Mouse (Mus musculus) left cerebral cortex, postnatal 4 days (tissue): ENCODE results near the gene Vgll1. TPM values are rescaled to one million over a fixed set of nuclear protein-coding genes. Genes with fewer than 3 reads are reported as not detected.

ENCODE experiments used
- DNase-seq: peaks from one replicate; pipeline ENCODE4 v3.0.0-alpha.2; 2022
- intact Hi-C: fragments of 180-260 bp; cut with DNase I; formaldehyde crosslinking; loops from one replicate; pipeline ENCODE4 v1.15.1; 2025
- total RNA-seq, 2 experiments: library from RNA; stranded (reverse); gene quantifications; 2 replicates each; pipeline ENCODE4 v1.2.3; 2021

Vgll1 gene
- total RNA-seq = not detected

- intact Hi-C loops = no loop called here
- no peak for DNase-seq
Observed at GRCm38 (mm10) chrX:57087806-57088205, at the start of gene Vgll1. Vgll1 (plus strand) TSS chrX:57088106.

GRCm38 (mm10) chrX:57042774-57043173 lies 45.1 kb upstream of the Vgll1 start, which contains the start of gene Brs3:
Brs3 (plus strand) TSS chrX:57043074.
- no peak for DNase-seq
- intact Hi-C loops = no loop called here

GRCm38 (mm10) chrX:57043869-57044268 lies 44.0 kb upstream of the Vgll1 start:
- intact Hi-C loops = no loop called here
- no peak for DNase-seq

- intact Hi-C loops = no loop called here
- no peak for DNase-seq
Observed at GRCm38 (mm10) chrX:57052848-57053173, 35.1 kb upstream of the Vgll1 start.

- peak; percentile 80 for DNase-seq
- intact Hi-C loops = no loop called here
Observed at GRCm38 (mm10) chrX:57053174-57053992, 34.5 kb upstream of the Vgll1 start, which contains the start of gene Htatsf1. Htatsf1 (plus strand) TSS chrX:57053583.

GRCm38 (mm10) chrX:57053993-57054385 lies 33.9 kb upstream of the Vgll1 start:
- intact Hi-C loops = no loop called here
- DNase-seq = no peak

- DNase-seq = no peak
- intact Hi-C loops = no loop called here
Observed at GRCm38 (mm10) chrX:57081496-57081895, 6.4 kb upstream of the Vgll1 start.

- intact Hi-C loops = no loop called here
- DNase-seq = no peak
Observed at GRCm38 (mm10) chrX:57103415-57103814, 15.5 kb downstream of the Vgll1 start.

GRCm38 (mm10) chrX:57106956-57107355 lies 19.1 kb downstream of the Vgll1 start:
- intact Hi-C loops = no loop called here
- no peak for DNase-seq

GRCm38 (mm10) chrX:57118143-57118542 lies 30.2 kb downstream of the Vgll1 start:
- DNase-seq = no peak
- intact Hi-C loops = no loop called here

- DNase-seq = no peak
- intact Hi-C loops = no loop called here
Observed at GRCm38 (mm10) chrX:57120768-57121167, 32.9 kb downstream of the Vgll1 start.

- intact Hi-C loops = no loop called here
Observed at GRCm38 (mm10) chrX:57130633-57131032, 42.7 kb downstream of the Vgll1 start.

GRCm38 (mm10) chrX:57137627-57138026 lies 49.7 kb downstream of the Vgll1 start:
- no peak for DNase-seq
- intact Hi-C loops = no loop called here

More at GRCm38 (mm10) chrX:57130633-57131032, 42.7 kb downstream of the Vgll1 start:
- DNase-seq = no peak

- DNase-seq = no peak
- intact Hi-C loops = no loop called here
Observed at GRCm38 (mm10) chrX:57153520-57153919, 65.6 kb downstream of the Vgll1 start.

Other genes with a start within 250 kb of the Vgll1 start
- not detected for gene Adgrg4, start 217.9 kb upstream of the Vgll1 start, total RNA-seq
- gene Brs3, start 45.0 kb upstream of the Vgll1 start, total RNA-seq = under 1 TPM; 0.26 to 0.40 TPM
- gene Htatsf1, start 34.5 kb upstream of the Vgll1 start, total RNA-seq = 10 to 100 TPM; 60.6 to 64.9 TPM
- not detected for gene Cd40lg, start 124.0 kb downstream of the Vgll1 start, total RNA-seq